Mouse (Mus musculus) erythroblast, embryonic 14.5 days (primary cell): ENCODE measurements around the gene Mgat2.

Experiments used
- GATA1 ChIP-seq: IDR thresholded peaks from 2 replicates; pipeline ENCODE4 v1.6.1; 2012; ENCODE audit warnings: low read length, inconsistent platforms, mixed read lengths
- TAL1 ChIP-seq: IDR thresholded peaks from 3 replicates; pipeline ENCODE4 v1.6.1; 2012; ENCODE audit warnings: low read length, inconsistent platforms, mixed read lengths

DNA sequence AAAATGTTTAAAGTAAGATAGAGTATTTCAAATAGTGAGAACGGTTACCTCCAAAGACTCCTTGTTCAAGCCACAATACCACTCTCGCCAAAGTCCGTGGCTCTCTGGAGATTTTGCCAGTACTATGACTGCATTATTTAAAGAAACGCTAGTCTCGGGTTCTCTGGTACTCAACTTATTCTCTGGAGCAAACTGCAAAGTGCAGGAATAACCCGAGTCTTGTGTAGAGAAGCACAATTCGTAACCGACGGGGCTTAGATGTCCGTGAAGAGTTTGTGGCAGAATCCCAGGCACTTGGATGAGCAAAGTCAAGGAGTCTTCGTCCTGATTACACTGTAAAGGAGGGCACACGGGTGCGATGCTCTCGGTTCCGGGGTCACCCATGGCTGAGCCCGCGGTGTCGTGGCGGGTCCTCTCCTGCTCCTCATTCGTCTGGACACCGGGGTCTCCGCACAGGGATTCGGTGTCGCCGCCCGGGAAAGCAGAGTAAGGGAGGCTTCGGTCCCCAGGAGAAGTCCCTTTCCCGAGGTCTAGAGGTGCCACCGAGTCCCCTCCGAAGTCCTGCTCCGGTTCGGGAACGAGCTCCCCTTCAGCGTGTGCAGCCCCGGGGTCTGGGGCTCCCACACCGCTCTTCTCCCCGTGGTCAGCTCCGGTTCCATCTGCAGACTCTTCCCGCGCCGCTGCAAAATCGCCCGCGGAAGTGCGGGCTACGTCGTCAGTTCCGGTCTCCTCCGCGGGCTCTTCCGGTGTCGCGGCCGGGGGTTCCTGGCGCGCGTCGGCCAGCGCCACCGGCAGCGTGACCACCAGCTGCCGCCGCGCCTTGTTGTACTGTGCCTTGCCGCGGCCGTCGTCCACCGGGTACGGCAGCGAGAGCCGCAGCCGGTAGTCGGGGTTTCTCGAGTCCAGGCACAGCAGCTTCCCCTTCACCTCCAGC, 12.8 kb downstream of the Mgat2 start, which contains the start of gene Gm49383:
- TF ChIP-seq GATA1 (no peak), TAL1 (no peak)
